Mouse (Mus musculus) megakaryocyte, embryonic 14.5 days (primary cell): ENCODE data around the gene Ace. TPM values are rescaled to one million over a fixed set of nuclear protein-coding genes. Genes with fewer than 3 reads are reported as not detected.

Experiments
- H3K27me3 ChIP-seq: replicated peaks from 2 replicates; pipeline ENCODE3; 2012; ENCODE audit warnings: inconsistent platforms
- H3K36me3 ChIP-seq: replicated peaks from 2 replicates; pipeline ENCODE3; 2012; ENCODE audit warnings: low read length, inconsistent platforms, mixed read lengths
- H3K4me1 ChIP-seq: 2 replicates; pipeline ENCODE4 v1.6.1; 2012; ENCODE audit warnings: inconsistent platforms
- H3K4me3 ChIP-seq: replicated peaks from 2 replicates; pipeline ENCODE3; 2012; ENCODE audit warnings: moderate library complexity, mild to moderate bottlenecking, inconsistent platforms
- H3K9me3 ChIP-seq: 2 replicates; pipeline ENCODE4 v1.6.1; 2012; ENCODE audit warnings: inconsistent platforms
- FLI1 ChIP-seq: IDR thresholded peaks from 2 replicates; pipeline ENCODE4 v1.6.1; 2012; ENCODE audit warnings: low read length, inconsistent platforms, mixed read lengths
- GATA1 ChIP-seq: IDR thresholded peaks from 3 replicates; pipeline ENCODE4 v1.6.1; 2012; ENCODE audit warnings: mixed read lengths, low read length, inconsistent platforms, borderline replicate concordance
- polyA plus RNA-seq: library from polyadenylated mRNA; stranded (reverse); fragments of >175 nt; gene quantifications from 2 replicates; pipeline ENCODE4 v1.2.3, GENCODE M21; 2012; ENCODE audit warnings: low replicate concordance; ENCODE audit not compliant: insufficient read depth

The Ace gene
- polyA plus RNA-seq, 1 experiment, result 0.17 TPM

DNA sequence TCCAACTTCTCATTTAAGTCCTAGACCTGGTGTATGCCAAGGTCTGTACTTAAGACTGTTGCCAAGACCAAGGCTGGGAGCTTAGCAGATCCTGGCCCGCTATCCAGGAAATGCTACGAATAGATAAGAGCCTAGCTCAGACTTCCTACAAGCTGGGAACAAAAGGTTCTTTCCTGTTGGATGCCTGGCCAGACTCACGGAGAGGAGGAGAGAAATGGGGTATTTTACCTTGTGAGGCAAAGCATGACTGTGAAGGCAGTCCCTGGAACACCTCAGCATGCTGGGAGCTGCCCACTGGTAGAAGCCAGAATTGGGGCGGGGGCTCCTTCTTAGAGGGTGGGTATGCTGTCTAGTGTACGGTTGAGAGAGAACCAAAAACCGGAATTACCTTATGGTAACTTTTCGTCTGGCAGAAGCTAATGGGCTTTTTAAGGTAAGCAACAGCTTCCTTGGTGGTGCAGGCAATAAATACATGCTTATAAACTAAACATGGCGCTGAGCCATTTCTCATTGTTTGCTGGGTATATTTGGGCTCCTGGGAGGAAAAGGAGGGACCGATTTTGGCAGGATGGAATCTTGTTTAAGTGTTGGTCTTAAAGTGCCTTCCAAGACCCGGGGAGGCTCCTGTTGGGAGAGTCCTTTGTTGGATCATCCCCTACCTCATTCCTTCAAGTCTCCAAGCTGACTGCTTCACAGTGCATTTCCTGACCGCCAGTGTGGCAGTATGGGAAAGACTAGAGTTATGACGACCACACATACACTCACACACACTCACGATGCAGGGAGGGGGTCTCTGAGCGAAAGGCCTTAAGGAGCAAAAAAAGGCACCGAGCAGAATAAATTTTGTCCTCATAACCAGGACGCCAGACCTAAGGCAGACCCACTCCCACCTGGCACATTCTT is 22.7 kb upstream of the Ace start:
- H3K27me3 ChIP-seq, result peaks cover 95% of the 10 kb centered on the region
- TF ChIP-seq GATA1, result no peak
- TF ChIP-seq FLI1, result no peak
- no peaks in the 10 kb centered on the region for H3K36me3 ChIP-seq
- no peak overlapping the region for H3K4me3 ChIP-seq
- H3K9me3 ChIP-seq, result no peaks in the 10 kb centered on the region
- H3K4me1 ChIP-seq, result peaks cover 47% of the 10 kb centered on the region

DNA sequence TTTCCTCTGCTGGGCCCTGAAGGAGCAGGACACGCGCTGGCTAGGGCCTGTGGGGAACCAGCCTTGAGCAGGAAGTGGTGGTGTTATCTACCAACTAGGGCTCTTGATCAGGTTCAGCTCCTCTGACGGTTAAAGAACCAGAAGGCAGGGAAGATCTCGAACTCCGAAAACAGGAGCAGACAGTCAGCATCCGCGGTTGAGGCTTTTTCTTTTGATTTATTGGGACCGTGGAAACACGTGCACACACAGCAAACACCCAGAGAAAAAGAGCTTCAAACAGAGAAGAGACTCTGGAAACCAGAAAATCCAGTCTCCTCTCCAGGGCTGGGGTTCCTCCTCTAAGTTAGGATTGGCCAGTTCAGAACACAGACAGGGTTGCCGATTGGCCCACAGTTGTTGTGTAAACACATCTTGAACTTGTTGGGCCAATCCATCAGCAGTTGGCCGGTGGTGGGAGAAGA is 21.0 kb upstream of the Ace start:
- H3K36me3 ChIP-seq, result no peaks in the 10 kb centered on the region
- H3K27me3 ChIP-seq, result peaks cover 91% of the 10 kb centered on the region
- H3K4me1 ChIP-seq, result peaks cover 47% of the 10 kb centered on the region
- H3K4me3 ChIP-seq, result no peak overlapping the region
- TF ChIP-seq GATA1 (no peak), FLI1 (no peak)
- no peaks in the 10 kb centered on the region for H3K9me3 ChIP-seq

DNA sequence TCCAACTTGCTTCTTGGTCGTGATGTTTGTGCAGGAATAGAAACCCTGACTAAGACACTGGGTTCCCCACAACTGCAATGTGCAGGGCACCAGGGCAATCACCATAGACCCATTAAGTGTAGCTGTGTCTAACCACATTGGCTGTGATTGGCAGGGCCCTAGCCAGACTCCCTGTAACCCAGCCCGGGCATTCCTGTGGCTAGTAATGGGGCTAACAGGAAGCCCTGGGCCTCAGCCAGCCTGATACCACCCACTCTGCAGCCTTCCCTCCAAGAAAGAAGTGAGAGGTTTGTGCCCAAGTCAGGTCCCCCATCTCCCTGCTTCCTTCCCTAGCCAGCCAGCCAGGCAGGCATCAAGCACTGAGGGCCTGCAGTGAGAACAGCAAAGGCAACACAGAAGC is 19.5 kb upstream of the Ace start:
- peaks cover 91% of the 10 kb centered on the region for H3K27me3 ChIP-seq
- TF ChIP-seq GATA1, result no peak
- TF ChIP-seq FLI1, result no peak

DNA sequence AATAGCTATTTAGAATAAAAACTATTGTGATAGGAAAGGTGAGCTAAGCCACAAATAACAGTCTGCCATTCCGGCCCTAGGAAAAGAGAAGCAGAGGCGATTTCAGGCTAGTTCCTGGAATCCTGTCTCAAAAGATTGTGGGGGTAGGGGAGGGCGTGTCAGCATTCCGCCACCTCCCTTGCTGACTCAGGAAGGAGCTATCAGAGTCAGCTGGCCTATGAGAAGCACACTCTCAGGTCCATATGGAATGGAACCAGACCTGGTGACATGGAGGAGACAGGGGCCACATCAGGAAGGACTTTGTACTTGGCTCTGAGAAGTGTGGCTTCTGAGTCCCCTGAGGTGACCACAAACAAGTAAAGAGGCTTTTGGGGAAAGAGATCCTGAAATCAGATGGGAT is 17.2 kb upstream of the Ace start:
- H3K4me3 ChIP-seq, result no peak overlapping the region
- peaks cover 27% of the 10 kb centered on the region for H3K4me1 ChIP-seq
- no peaks in the 10 kb centered on the region for H3K36me3 ChIP-seq
- TF ChIP-seq GATA1 (no peak), FLI1 (no peak)
- no peaks in the 10 kb centered on the region for H3K9me3 ChIP-seq
- H3K27me3 ChIP-seq, result peaks cover 82% of the 10 kb centered on the region

More for the DNA sequence above, 19.5 kb upstream of the Ace start:
- Histone ChIP-seq H3K36me3 (no peaks in the 10 kb centered on the region), H3K4me1 (peaks cover 44% of the 10 kb centered on the region), H3K9me3 (no peaks in the 10 kb centered on the region), H3K4me3 (no peak overlapping the region)

DNA sequence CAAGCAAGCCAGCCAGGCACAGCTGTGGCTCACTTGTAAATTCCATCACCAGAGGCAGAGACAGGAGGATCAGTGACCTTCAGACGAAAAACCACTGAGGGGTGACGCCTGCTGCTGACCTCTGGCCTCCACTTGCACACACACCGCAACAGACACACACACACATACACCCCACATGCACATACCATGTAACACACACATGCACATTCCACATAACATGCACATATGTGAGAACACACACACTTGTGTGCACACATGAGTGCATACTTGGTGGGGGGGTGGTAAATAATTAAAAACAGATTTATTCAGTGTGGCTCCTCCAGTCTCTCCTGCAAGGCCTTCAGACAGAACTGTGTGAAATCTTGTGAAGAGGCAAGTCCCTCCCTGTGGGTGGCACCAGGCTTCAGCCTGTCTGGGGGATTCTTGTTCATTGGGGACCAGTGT is 16.1 kb upstream of the Ace start:
- Histone ChIP-seq H3K4me3 (peak overlapping the region; percentile 23), H3K9me3 (no peaks in the 10 kb centered on the region), H3K4me1 (peaks cover 21% of the 10 kb centered on the region), H3K27me3 (peaks cover 79% of the 10 kb centered on the region), H3K36me3 (no peaks in the 10 kb centered on the region)
- TF ChIP-seq GATA1, result no peak
- no peak for TF ChIP-seq FLI1

DNA sequence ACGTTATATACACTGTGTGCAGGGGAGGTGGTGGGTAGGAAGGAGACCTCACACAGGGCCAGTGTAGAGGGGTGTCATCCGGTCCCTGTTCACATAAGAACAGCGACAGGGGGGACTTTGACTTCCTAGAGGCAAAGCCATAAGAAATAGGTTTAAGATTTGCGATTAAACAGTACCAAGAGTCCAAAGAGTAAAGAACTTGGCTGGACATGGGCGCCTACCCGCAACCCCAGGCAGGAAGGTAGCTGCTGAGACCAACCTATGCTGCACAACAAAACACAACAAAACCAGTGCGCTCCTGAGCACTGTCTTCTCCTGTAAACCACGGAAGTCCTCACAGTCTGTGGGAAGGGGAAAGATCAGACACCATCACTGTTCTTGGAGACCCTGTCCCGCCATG is 15.6 kb upstream of the Ace start:
- peaks cover 76% of the 10 kb centered on the region for H3K27me3 ChIP-seq
- no peak overlapping the region for H3K4me3 ChIP-seq
- H3K36me3 ChIP-seq, result no peaks in the 10 kb centered on the region
- TF ChIP-seq FLI1, result no peak
- TF ChIP-seq GATA1, result no peak
- H3K4me1 ChIP-seq, result peaks cover 16% of the 10 kb centered on the region
- H3K9me3 ChIP-seq, result no peaks in the 10 kb centered on the region

DNA sequence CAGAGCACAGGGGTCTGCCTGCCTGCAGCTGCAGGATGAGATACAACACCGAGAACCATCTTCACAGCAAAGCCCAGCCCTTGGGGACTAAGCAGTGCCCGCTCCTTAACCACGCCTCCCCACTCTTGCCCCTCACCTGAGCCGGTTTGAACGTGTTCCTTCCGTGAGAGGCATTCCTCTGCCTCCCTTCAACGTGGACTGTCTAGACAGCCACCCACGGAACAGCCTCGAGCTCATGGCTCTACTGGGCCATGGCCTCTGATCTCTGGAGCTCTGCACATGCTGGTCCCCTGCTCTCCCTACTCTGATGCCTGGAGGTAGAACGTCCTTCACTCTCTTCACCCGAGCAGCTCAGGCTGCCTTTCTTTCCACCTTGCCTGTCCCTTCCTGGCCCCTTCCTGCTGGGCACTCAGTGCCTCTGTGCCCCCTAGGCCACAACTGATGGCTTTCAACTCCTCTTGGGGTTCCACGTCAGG is 14.8 kb upstream of the Ace start, which contains the start of gene Cyb561:
Gene Cyb561, minus strand, starts transcription at position 426 of the 476 bp plus-strand sequence.
- peaks cover 76% of the 10 kb centered on the region for H3K27me3 ChIP-seq
- no peaks in the 10 kb centered on the region for H3K9me3 ChIP-seq
- TF ChIP-seq FLI1 (no peak), GATA1 (no peak)
- H3K4me1 ChIP-seq, result peaks cover 10% of the 10 kb centered on the region
- H3K36me3 ChIP-seq, result no peaks in the 10 kb centered on the region
- peak within 1 kb of the TSS; percentile 16 for H3K4me3 ChIP-seq

DNA sequence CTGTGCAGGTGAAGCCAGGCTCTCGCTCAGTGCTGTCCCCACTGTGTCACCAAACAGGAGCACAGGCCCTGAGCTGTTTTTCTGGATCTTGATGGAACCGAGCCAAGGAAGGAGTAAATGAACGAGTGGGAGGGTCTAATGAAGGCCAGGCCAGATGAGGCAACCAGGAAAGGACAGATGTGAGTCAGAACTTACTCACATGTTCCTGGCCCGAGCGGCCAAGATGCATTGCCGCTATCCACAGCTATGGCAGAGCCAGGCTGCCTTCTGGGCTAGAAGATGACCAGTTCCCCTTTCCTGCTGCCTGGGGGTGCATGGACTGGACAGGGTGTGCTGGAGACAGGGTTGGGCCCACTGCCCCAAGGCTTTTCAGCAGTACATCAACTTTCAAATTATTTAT is 14.3 kb upstream of the Ace start:
- H3K4me3 ChIP-seq, result peak overlapping the region; percentile 16

DNA sequence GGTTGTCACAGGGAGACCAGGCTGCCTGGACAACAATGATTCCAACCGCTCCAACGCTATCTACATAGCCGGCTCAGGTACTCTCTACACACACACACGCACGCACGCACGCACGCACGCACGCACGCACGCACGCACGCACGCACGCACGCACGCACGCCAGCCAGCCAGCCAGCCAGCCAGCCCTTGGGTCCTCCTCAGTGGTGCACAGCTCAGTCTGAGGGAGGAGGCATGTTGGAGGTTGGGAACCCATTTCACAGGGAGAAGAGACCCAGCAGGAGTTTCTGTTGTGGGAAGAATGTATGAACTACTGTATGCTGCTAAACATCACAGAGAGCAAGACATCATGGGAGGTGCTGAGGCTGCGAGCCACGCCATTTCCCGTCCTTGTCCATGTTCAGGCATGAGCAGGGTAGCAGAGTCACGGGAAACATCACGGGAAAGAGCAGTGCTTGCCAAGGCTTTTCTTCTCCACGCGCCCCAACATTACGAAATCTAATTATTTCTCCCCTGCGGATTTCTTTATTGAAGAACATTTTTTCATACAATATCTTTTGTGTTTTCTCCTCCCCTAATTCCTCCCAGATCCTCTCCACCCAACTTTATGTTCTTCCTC is 11.8 kb upstream of the Ace start:
- Histone ChIP-seq H3K4me3 (no peak overlapping the region), H3K36me3 (no peaks in the 10 kb centered on the region), H3K4me1 (peaks cover 24% of the 10 kb centered on the region), H3K27me3 (peaks cover 78% of the 10 kb centered on the region), H3K9me3 (no peaks in the 10 kb centered on the region)
- TF ChIP-seq GATA1 (no peak), FLI1 (no peak)

More for the DNA sequence above, 14.3 kb upstream of the Ace start:
- Histone ChIP-seq H3K4me1 (peaks cover 8% of the 10 kb centered on the region), H3K27me3 (peaks cover 77% of the 10 kb centered on the region), H3K36me3 (no peaks in the 10 kb centered on the region), H3K9me3 (no peaks in the 10 kb centered on the region)
- TF ChIP-seq FLI1 (no peak), GATA1 (no peak)

DNA sequence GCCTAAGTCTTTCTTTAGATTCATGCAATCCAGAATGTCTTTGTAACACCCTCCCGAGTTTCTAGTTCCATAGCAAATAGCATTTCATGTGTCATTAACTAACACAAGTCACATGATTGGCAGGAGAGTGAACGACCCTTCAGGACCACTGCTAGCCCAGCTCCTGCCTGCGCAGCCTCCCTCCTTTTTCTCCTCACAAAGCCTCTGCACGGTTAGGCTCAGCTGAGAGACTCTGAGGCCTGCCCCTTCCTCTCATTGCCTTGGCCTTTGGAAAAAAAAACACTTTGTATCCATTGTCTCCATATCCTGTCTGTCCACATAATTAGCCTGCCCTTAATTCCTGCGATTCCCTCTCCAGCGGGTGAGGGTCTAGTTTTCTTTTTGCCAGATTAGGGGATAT is 10.2 kb upstream of the Ace start:
- no peak overlapping the region for H3K4me3 ChIP-seq
- peaks cover 24% of the 10 kb centered on the region for H3K4me1 ChIP-seq
- H3K9me3 ChIP-seq, result no peaks in the 10 kb centered on the region
- H3K27me3 ChIP-seq, result peaks cover 77% of the 10 kb centered on the region
- TF ChIP-seq FLI1 (no peak), GATA1 (no peak)
- H3K36me3 ChIP-seq, result no peaks in the 10 kb centered on the region
